ENCODE assay signal across 1 mouse cellular context in genomic region chr5:9033843-9034242, GRCm38 (mm10).
TF ChIP-seq lines count a peak whose summit lies in the region.

No protein-coding gene starts in this region.

TF ChIP-seq in CH12.LX, 34 proteins besides CTCF, POLR2A, EP300 and RAD21 (continued from another document):
- 0 out of 2 replicates have a peak, but pooled peaks have one; percentile 18 for TF ChIP-seq NELFE (IDR thresholded peaks at IDR 0.05; ENCODE audit: low read depth, low read length)
- TF ChIP-seq IRF4 (IDR thresholded peaks at IDR 0.05; ENCODE audit: low read depth, low read length): 0 out of 2 replicates have a peak, but pooled peaks have one; percentile 7
- no peak; the same call in 1 of the 2 replicates for TF ChIP-seq TCF12 (IDR thresholded peaks at IDR 0.05; ENCODE audit: low read depth, low read length)
- 0 out of 2 replicates have a peak, but pooled peaks have one; percentile 3 for TF ChIP-seq CHD1 (IDR thresholded peaks at IDR 0.05; ENCODE audit: low read depth, low read length)
